Mouse (Mus musculus) heart, adult 2 months (tissue): ENCODE results near the gene Lig3.

Experiments used
- CTCF ChIP-seq: fragments of 200-600 bp; IDR thresholded peaks from 2 replicates; pipeline ENCODE4 v1.8.1; 2022; ENCODE audit warnings: antibody characterized with exemption, mild to moderate bottlenecking, moderate library complexity
- POLR2A ChIP-seq: fragments of 200-500 bp; IDR thresholded peaks from 2 replicates; pipeline ENCODE4 v1.6.1; 2011; ENCODE audit warnings: mild to moderate bottlenecking, low read depth, low read length, control low read depth; ENCODE audit not compliant: insufficient read depth

GRCm38 (mm10) chr11:82837848-82838247 is 56.9 kb downstream of the Lig3 start:
- TF ChIP-seq POLR2A (no peak), CTCF (no peak)
